Mouse (Mus musculus) limb, embryonic 13.5 days (tissue): ENCODE results near the gene Olfr141. TPM values are rescaled to one million over a fixed set of nuclear protein-coding genes. Genes with fewer than 3 reads are reported as not detected.

Source experiments
- ATAC-seq: fragments of 200-750 bp; cut with Nextera tagmentation; 2 replicates; pipeline ENCODE4 v1.8.0; 2017; ENCODE audit warnings: low read depth, moderate number of reproducible peaks, moderate TSS enrichment; ENCODE audit not compliant: low FRiP score
- H3K27ac ChIP-seq: fragments of 300-500 bp; sonication (generic); 2 replicates; pipeline ENCODE4 v1.5.1; 2015; ENCODE audit warnings: inconsistent platforms, mild to moderate bottlenecking, moderate library complexity
- H3K27me3 ChIP-seq: fragments of 300-500 bp; sonication (generic); 2 replicates; pipeline ENCODE4 v1.6.1; 2015; ENCODE audit warnings: mild to moderate bottlenecking, inconsistent platforms
- H3K36me3 ChIP-seq: fragments of 300-500 bp; sonication (generic); 2 replicates; pipeline ENCODE4 v1.6.1; 2015; ENCODE audit warnings: inconsistent platforms, mild to moderate bottlenecking, moderate library complexity
- H3K4me1 ChIP-seq: fragments of 300-500 bp; sonication (generic); 2 replicates; pipeline ENCODE4 v1.6.1; 2015; ENCODE audit warnings: inconsistent platforms
- H3K4me2 ChIP-seq: fragments of 300-500 bp; sonication (generic); replicated peaks from 2 replicates; pipeline ENCODE4 v1.6.1; 2015; ENCODE audit warnings: inconsistent platforms, mild to moderate bottlenecking, moderate library complexity
- H3K4me3 ChIP-seq: fragments of 300-500 bp; sonication (generic); 2 replicates; pipeline ENCODE4 v1.5.1; 2015; ENCODE audit warnings: moderate library complexity, mild to moderate bottlenecking, inconsistent platforms
- H3K9ac ChIP-seq: fragments of 300-500 bp; sonication (generic); 2 replicates; pipeline ENCODE4 v1.6.1; 2015; ENCODE audit warnings: mild to moderate bottlenecking, inconsistent platforms
- H3K9me3 ChIP-seq: fragments of 300-500 bp; sonication (generic); 2 replicates; pipeline ENCODE4 v1.6.1; 2016; ENCODE audit warnings: inconsistent platforms
- WGBS: fragments of 180-500 bp; shearing (Covaris S2); methylation state at CpG from one replicate; pipeline ENCODE4 v1.1.7; 2015; 5-methylcytosine and 5-hydroxymethylcytosine counted together
- polyA plus RNA-seq: library from polyadenylated mRNA; unstranded; fragments of >200 nt; fragmentation: Nextera tagmentation; extraction: Ambion mirVana; gene quantifications from 2 replicates; pipeline ENCODE4 v1.2.1, GENCODE M21; 2015

Gene Olfr141
- polyA plus RNA-seq: not detected in 2 replicates

DNA sequence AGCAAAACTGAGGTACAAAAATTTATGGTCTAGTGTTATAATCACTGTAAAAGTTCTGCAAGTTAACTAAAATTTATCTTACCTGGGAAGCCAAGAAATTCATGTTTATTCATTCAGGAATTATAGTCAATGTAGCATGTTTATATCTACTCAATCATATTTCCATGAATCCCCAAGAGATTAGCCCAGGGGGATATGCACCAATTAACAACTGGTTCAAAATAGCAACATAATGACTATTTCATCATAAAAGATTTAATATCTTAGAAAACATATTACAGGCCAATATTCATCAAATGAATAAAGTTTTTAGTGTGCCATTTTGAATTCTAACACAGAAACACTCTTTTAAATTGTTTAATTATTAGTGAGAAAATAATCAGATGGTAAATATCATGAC, at the start of gene Olfr141:
TSS of gene Olfr141 (minus strand) at position 101 of the 400 bp plus-strand sequence.
- Histone ChIP-seq H3K9me3 (no peaks in the 10 kb centered on the region), H3K4me3 (no peak within 1 kb of the TSS), H3K9ac (no peak within 1 kb of the TSS), H3K4me2 (no peak within 1 kb of the TSS), H3K27me3 (no peaks in the 10 kb centered on the region), H3K4me1 (no peaks in the 10 kb centered on the region), H3K27ac (no peak within 1 kb of the TSS), H3K36me3 (no peaks in the 10 kb centered on the region)
- no peak for ATAC-seq

DNA sequence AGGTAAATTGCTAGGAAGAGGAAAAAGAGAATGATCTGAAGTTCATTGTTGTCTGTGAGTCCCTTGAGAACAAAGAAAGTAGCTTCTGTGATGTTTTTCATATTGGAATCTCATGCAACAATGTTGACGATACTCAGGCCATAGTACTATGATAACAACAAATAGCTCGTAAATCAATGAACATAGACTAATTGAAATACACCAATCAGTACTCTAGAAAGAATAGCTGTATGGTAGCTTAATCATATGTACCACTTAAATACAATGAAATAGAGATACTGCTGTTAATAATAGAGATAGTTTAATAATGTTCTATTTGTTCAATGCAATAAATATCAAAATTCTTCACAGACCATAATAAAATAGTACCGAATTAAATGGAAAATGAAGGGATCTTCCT, 41.8 kb upstream of the Olfr141 start, which contains the start of gene Olfr1095:
TSS of gene Olfr1095 (minus strand) at position 101 of the 400 bp plus-strand sequence.
- Histone ChIP-seq H3K9me3 (no peaks in the 10 kb centered on the region), H3K36me3 (no peaks in the 10 kb centered on the region), H3K27ac (no peak within 1 kb of the TSS), H3K27me3 (no peaks in the 10 kb centered on the region), H3K4me1 (no peaks in the 10 kb centered on the region), H3K9ac (no peak within 1 kb of the TSS), H3K4me2 (no peak within 1 kb of the TSS), H3K4me3 (no peak within 1 kb of the TSS)
- WGBS: 90% methylated on average over 3 of the region's 3 CpGs
- no peak for ATAC-seq

DNA sequence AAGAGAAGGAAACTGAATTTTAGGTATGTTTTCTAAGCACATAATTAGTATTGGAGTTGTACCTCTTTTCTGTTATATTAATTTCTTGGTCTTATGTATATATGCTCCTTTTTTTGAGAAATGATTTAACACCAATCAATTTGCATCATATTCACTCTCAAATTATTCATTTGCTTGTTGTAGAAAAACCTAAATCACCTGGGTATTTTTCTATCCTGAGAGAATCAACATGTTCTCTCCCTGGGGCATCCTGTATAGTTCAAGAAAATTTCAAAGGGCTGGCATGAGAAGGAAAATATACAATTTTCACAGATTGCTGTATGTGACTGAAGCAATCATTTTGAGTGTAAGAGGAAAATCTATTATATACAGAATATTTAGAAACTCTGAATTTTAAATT, 14.5 kb upstream of the Olfr141 start, which contains the start of gene Olfr1094:
TSS of gene Olfr1094 (plus strand) at position 301 of the 400 bp plus-strand sequence.
- no peak for ATAC-seq

DNA sequence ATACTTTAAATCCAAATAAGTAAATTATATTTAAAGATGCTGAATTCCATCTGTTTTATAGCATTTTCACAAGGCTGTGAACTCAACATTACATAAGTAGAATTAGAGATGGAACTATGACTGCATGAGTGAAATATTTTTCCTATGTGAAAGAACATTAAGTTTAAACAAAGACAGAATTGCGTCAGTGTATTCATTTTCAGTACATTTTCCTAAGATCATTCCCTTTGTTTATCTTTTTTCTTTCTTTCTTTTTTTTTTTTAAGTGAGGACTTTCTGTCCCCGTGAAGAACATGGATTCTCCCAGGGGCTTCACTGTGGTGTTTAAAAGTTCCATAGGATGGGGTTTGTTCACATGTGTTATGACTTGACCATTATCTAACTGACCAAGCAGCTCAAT, 27.6 kb downstream of the Olfr141 start, which contains the start of gene Olfr1093:
TSS of gene Olfr1093 (plus strand) at position 301 of the 400 bp plus-strand sequence.
- Histone ChIP-seq H3K9ac (no peak within 1 kb of the TSS), H3K36me3 (no peaks in the 10 kb centered on the region), H3K4me2 (no peak within 1 kb of the TSS), H3K4me3 (no peak within 1 kb of the TSS), H3K27me3 (no peaks in the 10 kb centered on the region), H3K27ac (no peak within 1 kb of the TSS), H3K4me1 (no peaks in the 10 kb centered on the region), H3K9me3 (no peaks in the 10 kb centered on the region)
- no peak for ATAC-seq
- WGBS: 86% methylated on average over 2 of the region's 2 CpGs

More for the DNA sequence above, 14.5 kb upstream of the Olfr141 start, which contains the start of gene Olfr1094:
- H3K4me3 ChIP-seq: no peak within 1 kb of the TSS
- H3K36me3 ChIP-seq: no peaks in the 10 kb centered on the region
- H3K9ac ChIP-seq: no peak within 1 kb of the TSS
- no peak within 1 kb of the TSS for H3K27ac ChIP-seq
- H3K4me2 ChIP-seq: no peak within 1 kb of the TSS
- no peaks in the 10 kb centered on the region for H3K27me3 ChIP-seq
- H3K4me1 ChIP-seq: no peaks in the 10 kb centered on the region
- no peaks in the 10 kb centered on the region for H3K9me3 ChIP-seq

DNA sequence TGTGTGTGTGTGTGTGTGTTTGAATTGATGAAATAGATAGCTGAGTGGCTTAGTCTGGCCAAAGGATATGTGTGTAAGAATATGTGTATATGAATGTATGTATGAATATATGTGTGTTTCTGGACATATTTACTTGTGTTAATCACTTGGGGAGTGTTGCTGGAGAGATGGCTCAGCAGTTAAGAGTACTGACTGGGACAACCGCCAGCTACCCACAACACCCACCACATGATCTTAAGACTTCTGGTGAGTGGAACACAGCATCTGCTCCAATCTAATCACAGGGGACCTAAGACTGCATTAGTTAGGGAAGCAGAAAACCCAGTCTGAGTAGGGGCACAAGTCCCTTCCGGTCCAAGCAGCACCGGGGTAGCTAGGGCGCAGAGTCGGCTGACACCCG, 48.8 kb downstream of the Olfr141 start:
- Histone ChIP-seq H3K4me1 (no peaks in the 10 kb centered on the region), H3K27ac (no peak overlapping the region), H3K4me2 (no peak overlapping the region), H3K27me3 (no peaks in the 10 kb centered on the region), H3K9me3 (no peaks in the 10 kb centered on the region), H3K4me3 (no peak overlapping the region), H3K36me3 (no peaks in the 10 kb centered on the region), H3K9ac (no peak overlapping the region)
- ATAC-seq: no peak
- WGBS: 98% methylated on average over 6 of the region's 6 CpGs

DNA sequence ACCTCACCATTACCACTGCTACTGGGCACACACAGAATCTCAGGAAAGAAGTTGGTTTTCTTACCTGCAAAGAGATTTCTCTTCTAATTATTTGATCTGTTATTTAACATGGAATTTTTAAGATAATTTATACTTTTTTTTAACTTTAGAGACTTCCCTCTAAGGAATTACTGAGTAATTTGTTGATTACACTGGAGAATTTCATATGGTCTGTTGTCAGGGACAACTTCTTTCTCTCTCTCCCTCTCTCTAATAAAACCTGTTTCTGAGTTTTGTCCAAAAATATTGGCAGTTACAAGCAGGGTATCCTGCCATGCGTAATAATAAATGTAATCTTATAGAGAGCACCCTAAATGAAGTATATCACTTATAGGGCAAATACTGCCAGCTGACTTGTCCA, 50.9 kb downstream of the Olfr141 start, which contains the start of gene Olfr1090:
TSS of gene Olfr1090 (minus strand) at position 101 of the 400 bp plus-strand sequence.
- H3K9ac ChIP-seq: no peak within 1 kb of the TSS
- H3K4me3 ChIP-seq: no peak within 1 kb of the TSS
- no peaks in the 10 kb centered on the region for H3K9me3 ChIP-seq
- no peaks in the 10 kb centered on the region for H3K4me1 ChIP-seq
- no peak for ATAC-seq
- WGBS: 85% methylated on average over 1 of the region's 1 CpGs
- H3K4me2 ChIP-seq: no peak within 1 kb of the TSS
- no peaks in the 10 kb centered on the region for H3K36me3 ChIP-seq
- no peaks in the 10 kb centered on the region for H3K27me3 ChIP-seq
- H3K27ac ChIP-seq: no peak within 1 kb of the TSS

Other genes starting within 250 kb of the Olfr141 start
- not detected in 2 replicates for gene Olfr1082, start 211.1 kb downstream of the Olfr141 start, polyA plus RNA-seq
- not detected in 2 replicates for gene Olfr1084, start 170.3 kb downstream of the Olfr141 start, polyA plus RNA-seq
- not detected in 2 replicates for gene Olfr1085, start 148.0 kb downstream of the Olfr141 start, polyA plus RNA-seq
- gene Olfr1086, start 129.9 kb downstream of the Olfr141 start, polyA plus RNA-seq: not detected in 2 replicates
- gene Olfr1087, start 111.6 kb downstream of the Olfr141 start, polyA plus RNA-seq: not detected in 2 replicates
- not detected in 2 replicates for gene Olfr1089, start 76.3 kb downstream of the Olfr141 start, polyA plus RNA-seq
- not detected in 2 replicates for gene Olfr1090, start 51.0 kb downstream of the Olfr141 start, polyA plus RNA-seq
- not detected in 2 replicates for gene Olfr1093, start 27.5 kb downstream of the Olfr141 start, polyA plus RNA-seq
- gene Olfr1094, start 14.6 kb upstream of the Olfr141 start, polyA plus RNA-seq: not detected in 2 replicates
- gene Olfr1095, start 41.7 kb upstream of the Olfr141 start, polyA plus RNA-seq: not detected in 2 replicates
- gene Gm13723, start 64.8 kb upstream of the Olfr141 start, polyA plus RNA-seq: not detected in 2 replicates
- gene Olfr1097, start 82.2 kb upstream of the Olfr141 start, polyA plus RNA-seq: not detected in 2 replicates
- not detected in 2 replicates for gene Olfr1098, start 114.5 kb upstream of the Olfr141 start, polyA plus RNA-seq
- not detected in 2 replicates for gene Olfr1099, start 150.7 kb upstream of the Olfr141 start, polyA plus RNA-seq
- not detected in 2 replicates for gene Olfr1100, start 169.9 kb upstream of the Olfr141 start, polyA plus RNA-seq
- not detected in 2 replicates for gene Olfr1101, start 181.2 kb upstream of the Olfr141 start, polyA plus RNA-seq
- not detected in 2 replicates for gene Olfr1102, start 188.4 kb upstream of the Olfr141 start, polyA plus RNA-seq
- gene Olfr1104, start 217.1 kb upstream of the Olfr141 start, polyA plus RNA-seq: not detected in 2 replicates
- gene Olfr1105, start 226.5 kb upstream of the Olfr141 start, polyA plus RNA-seq: not detected in 2 replicates
- not detected in 2 replicates for gene Olfr1106, start 242.3 kb upstream of the Olfr141 start, polyA plus RNA-seq